Mouse (Mus musculus) cerebellum, postnatal 14 days (tissue): Measurements from ENCODE around the gene Hsbp1.

ENCODE experiments used
- DNase-seq, 2 experiments: peaks; one replicate each; pipeline ENCODE4 v3.0.0; 2021; ENCODE audit warnings: mixed read lengths in 2 of 2

The Hsbp1 gene

GRCm38 (mm10) chr8:119394097-119394496, 49.8 kb downstream of the Hsbp1 start:
- no peak for DNase-seq

GRCm38 (mm10) chr8:119394524-119395026, 50.3 kb downstream of the Hsbp1 start, which contains the start of gene Mlycd:
Gene Mlycd, plus strand, starts transcription at chr8:119394878.
- peak; percentile 96 to 98 for DNase-seq

- peak in 1 of 2 experiments; percentile 24 for DNase-seq
Observed at GRCm38 (mm10) chr8:119395072-119395950, 51.0 kb downstream of the Hsbp1 start.
